ENCODE assay signal across 9 mouse cellular contexts in genomic region chr6:51458925-51459312, GRCm38 (mm10). TPM values are rescaled to one million over a fixed set of nuclear protein-coding genes. Genes with fewer than 3 reads are reported as not detected.
DNase-seq lines count a peak whose midpoint lies in the region; ATAC-seq and TF ChIP-seq lines count a peak whose summit lies in the region.
"Had no signal": no experiment of that assay in that cellular context is flagged by ENCODE, and none has a peak within 500 bp of the region (broad histone marks: within the 10 kb centered on the region; RNA-seq: fewer than 3 reads in every experiment).

No protein-coding gene starts in this region.

- no peaks in the 10 kb centered on the region for H3K4me1 ChIP-seq in kidney, postnatal 0 days (replicated peaks; ENCODE audit: insufficient read depth, low read length)
- H3K4me1 ChIP-seq in kidney, embryonic 14.5 days (ENCODE audit: control insufficient read depth, insufficient read depth, low read length) = no peaks in the 10 kb centered on the region
- H3K4me1 ChIP-seq in limb, embryonic 10.5 days = no peaks in the 10 kb centered on the region

- peaks cover 33% of the 10 kb centered on the region for H3K36me3 ChIP-seq in kidney, postnatal 0 days (ENCODE audit: insufficient read depth, low read length)
- peaks cover 50% of the 10 kb centered on the region for H3K36me3 ChIP-seq in kidney, embryonic 14.5 days (ENCODE audit: control insufficient read depth, insufficient read depth, low read length)
- H3K36me3 ChIP-seq in limb, embryonic 10.5 days = peaks cover 63% of the 10 kb centered on the region
- peaks cover 16% of the 10 kb centered on the region for H3K36me3 ChIP-seq in splenic B cell, adult 2 months (ENCODE audit: control insufficient read depth, insufficient read depth, low read length, poor library complexity, severe bottlenecking)

- no peak overlapping the region for H3K4me3 ChIP-seq in kidney, postnatal 0 days (replicated peaks; ENCODE audit: low read depth, low read length)
- H3K4me3 ChIP-seq in kidney, embryonic 14.5 days (ENCODE audit: low read length) = no peak overlapping the region
- H3K4me3 ChIP-seq in limb, embryonic 10.5 days = no peak overlapping the region

- 47% methylated on average over 2 of the region's 2 CpGs for whole genome bisulfite sequencing in kidney, postnatal 0 days
- 45% methylated on average over 2 of the region's 2 CpGs for WGBS in kidney, embryonic 14.5 days
- WGBS in limb, embryonic 10.5 days = 48% methylated on average over 2 of the region's 2 CpGs

- no peak for TF ChIP-seq CTCF in kidney, postnatal 0 days (IDR thresholded peaks at IDR 0.05; ENCODE audit: low read depth)

- no peaks in the 10 kb centered on the region for H3K9me3 ChIP-seq in kidney, postnatal 0 days (replicated peaks; ENCODE audit: low read length)
- H3K9me3 ChIP-seq in kidney, embryonic 14.5 days (ENCODE audit: control insufficient read depth, low read length) = no peaks in the 10 kb centered on the region
- H3K9me3 ChIP-seq in limb, embryonic 10.5 days (replicated peaks) = no peaks in the 10 kb centered on the region

- H3K4me2 ChIP-seq in kidney, postnatal 0 days (ENCODE audit: low read length) = no peak overlapping the region
- H3K4me2 ChIP-seq in kidney, embryonic 14.5 days (replicated peaks; ENCODE audit: low read depth, low read length) = no peak overlapping the region

- H3K27ac ChIP-seq in kidney, postnatal 0 days = no peak overlapping the region
- no peak overlapping the region for H3K27ac ChIP-seq in kidney, embryonic 14.5 days (ENCODE audit: low read depth, low read length)
- H3K27ac ChIP-seq in limb, embryonic 10.5 days = no peak overlapping the region

- no peaks in the 10 kb centered on the region for H3K27me3 ChIP-seq in kidney, postnatal 0 days (ENCODE audit: insufficient read depth, low read length)
- no peaks in the 10 kb centered on the region for H3K27me3 ChIP-seq in kidney, embryonic 14.5 days (ENCODE audit: control insufficient read depth, insufficient read depth, low read length)
- no peaks in the 10 kb centered on the region for H3K27me3 ChIP-seq in limb, embryonic 10.5 days (ENCODE audit: low read depth, poor library complexity, severe bottlenecking)
- no peaks in the 10 kb centered on the region for H3K27me3 ChIP-seq in splenic B cell, adult 2 months (ENCODE audit: control insufficient read depth, insufficient read depth, low read length, poor library complexity, severe bottlenecking)

- peak; percentile 29 for DNase-seq in kidney, postnatal 0 days (ENCODE audit: low spot score)
- DNase-seq in adrenal gland, postnatal 10 days = peak; percentile 62
- DNase-seq in limb, embryonic 10.5 days (ENCODE audit: low spot score) = peak; percentile 33
- peak; percentile 38 for DNase-seq in splenic B cell, adult 2 months (ENCODE audit: low read depth, low spot score)
- no peak for DNase-seq in layer of hippocampus, adult 11-12 months (ENCODE audit: low spot score)
- DNase-seq in right cerebral cortex, postnatal 14 days = no peak
- no peak for DNase-seq in urinary bladder, adult 18-20 months (ENCODE audit: low spot score in 2 of 2)
- DNase-seq: heart, postnatal 36 days had no signal

- peak; percentile 41; the same call in 1 of the 2 replicates for ATAC-seq in kidney, postnatal 0 days (replicated peaks; ENCODE audit: low FRiP score, low read depth)
- no peak for ATAC-seq in kidney, embryonic 14.5 days (ENCODE audit: low FRiP score, low TSS enrichment)

- no peak overlapping the region for H3K9ac ChIP-seq in kidney, postnatal 0 days (ENCODE audit: low read depth, low read length)
- no peak overlapping the region for H3K9ac ChIP-seq in kidney, embryonic 14.5 days (ENCODE audit: low read depth, low read length)

RNA-seq across cellular contexts. Expression of gene Hnrnpa2b1, which starts 10.8 kb away (rescaled TPM):
- 1,374 and 1,518 TPM in 2 replicates for polyA plus RNA-seq in kidney, postnatal 0 days (2015; fragmentation: Nextera tagmentation; extraction: Ambion mirVana)
- 1,078 and 1,378 TPM in 2 replicates for polyA plus RNA-seq in kidney, embryonic 14.5 days (2014; fragmentation: Nextera tagmentation; extraction: Ambion mirVana)
- total RNA-seq in adrenal gland, postnatal 10 days (2021) = 100 to 1,000 TPM; 559 to 669 TPM
- 1,996 and 2,303 TPM in 2 replicates for polyA plus RNA-seq in limb, embryonic 10.5 days (2016; fragmentation: Nextera tagmentation; extraction: Ambion mirVana)

RNA-seq across cellular contexts. Expression of gene Cbx3, which starts 11.2 kb away (rescaled TPM):
- polyA plus RNA-seq in kidney, postnatal 0 days (2015; fragmentation: Nextera tagmentation; extraction: Ambion mirVana) = 445 and 447 TPM in 2 replicates
- 559 and 786 TPM in 2 replicates for polyA plus RNA-seq in kidney, embryonic 14.5 days (2014; fragmentation: Nextera tagmentation; extraction: Ambion mirVana)
- 100 to 1,000 TPM; 109 to 125 TPM for total RNA-seq in adrenal gland, postnatal 10 days (2021)
- polyA plus RNA-seq in limb, embryonic 10.5 days (2016; fragmentation: Nextera tagmentation; extraction: Ambion mirVana) = 639 and 665 TPM in 2 replicates

RNA-seq across cellular contexts. Expression of gene Nfe2l3, which starts 26.4 kb away (rescaled TPM):
- 4.0 and 5.0 TPM in 2 replicates for polyA plus RNA-seq in kidney, postnatal 0 days (2015; fragmentation: Nextera tagmentation; extraction: Ambion mirVana)
- polyA plus RNA-seq in kidney, embryonic 14.5 days (2014; fragmentation: Nextera tagmentation; extraction: Ambion mirVana) = 2.0 and 2.2 TPM in 2 replicates
- total RNA-seq in adrenal gland, postnatal 10 days (2021) = 1 to 10 TPM in 1 of 2 experiments, under 1 TPM in 1; 0.75 to 1.1 TPM
- polyA plus RNA-seq in limb, embryonic 10.5 days (2016; fragmentation: Nextera tagmentation; extraction: Ambion mirVana) = 0.39 and 0.56 TPM in 2 replicates

Comparison
In these comparisons a context has a peak if more than half of its experiments do, and no peak if none do; other contexts are left out.
1. DNase-seq: peak in kidney, postnatal 0 days (single experiment), adrenal gland, postnatal 10 days (single experiment), limb, embryonic 10.5 days (single experiment) and splenic B cell, adult 2 months (single experiment); none in layer of hippocampus, adult 11-12 months (single experiment), right cerebral cortex, postnatal 14 days (single experiment) and urinary bladder, adult 18-20 months (0 of 2).